Mouse (Mus musculus) leukemia stem cell, adult 10-12 weeks (primary cell): ENCODE data around the gene 1520401A03Rik. TPM values are rescaled to one million over a fixed set of nuclear protein-coding genes. Genes with fewer than 3 reads are reported as not detected.

Experiments
- polyA plus RNA-seq: library from polyadenylated mRNA; stranded (reverse); fragments of >175 nt; gene quantifications from 2 replicates; pipeline ENCODE4 v1.2.3, GENCODE M21; 2012; ENCODE audit warnings: low replicate concordance

1520401A03Rik gene
- not detected in 2 replicates for polyA plus RNA-seq

DNA sequence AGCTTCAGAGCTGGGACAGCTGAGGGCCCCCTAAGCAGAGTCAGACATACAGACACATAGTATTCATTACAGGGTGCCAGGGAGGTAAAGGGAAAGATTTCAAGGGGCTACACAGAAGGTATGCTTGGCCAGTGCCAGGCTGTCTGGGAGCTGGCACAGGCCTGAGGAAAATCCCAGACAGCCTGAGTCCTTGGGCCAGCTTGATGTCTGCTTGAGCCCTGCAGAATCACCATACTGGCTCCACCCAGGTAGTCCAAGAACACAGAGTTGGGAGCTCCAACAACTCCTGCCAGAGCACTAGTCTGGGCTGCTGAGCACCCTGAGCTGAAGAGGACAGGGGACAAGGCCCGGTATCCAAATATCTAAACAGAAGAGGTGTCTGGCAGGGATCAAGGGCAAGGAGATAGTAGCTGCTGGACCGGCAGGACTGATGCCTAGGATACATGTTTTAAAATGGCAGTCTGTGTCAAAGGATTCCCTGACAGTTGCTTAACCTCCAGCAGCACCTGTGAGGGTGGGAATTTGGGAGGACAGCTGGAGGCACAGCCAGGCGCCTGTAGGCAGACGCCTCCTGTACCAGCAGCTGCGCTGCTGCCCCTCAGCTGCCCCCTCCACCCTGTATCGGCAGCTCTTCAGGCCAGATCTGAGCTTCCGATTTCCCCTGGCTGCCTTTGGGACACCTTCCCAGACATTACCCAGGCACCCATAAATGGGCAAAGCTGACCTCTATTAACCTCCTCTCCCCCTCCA, at the start of gene 1520401A03Rik:
Gene 1520401A03Rik (minus strand): TSS at position 408 of the 750 bp plus-strand sequence.

DNA sequence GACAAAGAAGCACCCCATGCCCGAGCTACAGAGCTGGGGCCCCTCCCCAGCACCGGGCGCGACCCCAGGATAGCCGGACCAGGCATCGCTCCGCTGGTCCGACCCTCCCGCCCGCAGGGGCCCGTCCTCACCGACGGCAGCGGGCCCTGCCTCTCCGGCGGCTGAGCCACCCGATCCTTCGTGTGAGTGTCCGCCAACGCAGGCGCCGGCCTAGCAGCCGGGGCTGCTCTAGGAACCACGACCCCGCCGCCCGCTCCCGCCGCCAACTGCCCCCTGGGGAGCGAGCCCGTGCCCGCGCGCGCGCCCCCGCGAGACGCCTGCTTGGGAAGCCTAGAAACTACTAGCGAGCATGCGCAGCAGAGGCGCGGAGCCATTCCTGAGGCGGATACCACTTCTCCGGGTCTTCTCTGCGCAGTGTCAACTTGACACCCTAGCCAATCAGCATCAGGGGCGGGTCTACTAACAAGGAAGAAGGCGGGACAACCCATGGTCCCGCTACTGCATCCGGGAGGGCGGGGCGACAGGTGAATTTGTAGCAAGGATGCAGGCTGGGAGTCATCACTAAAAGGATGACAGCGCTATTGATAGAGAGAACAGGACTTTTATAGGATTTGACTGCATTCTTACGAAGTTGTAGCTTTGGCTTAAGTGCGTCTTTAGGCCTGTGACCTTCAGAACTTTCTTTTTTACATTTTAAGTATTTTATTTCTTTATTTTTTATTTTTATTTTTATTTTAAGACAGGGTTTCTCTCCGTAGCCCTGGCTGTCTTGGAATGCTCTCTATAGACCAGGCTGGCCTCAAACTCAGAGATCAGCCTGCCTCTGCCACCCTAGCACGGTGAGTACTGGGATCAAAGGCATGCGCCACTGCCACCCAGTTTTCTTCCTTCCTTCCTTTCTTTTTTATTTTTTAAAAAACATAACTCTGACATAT, 49.0 kb upstream of the 1520401A03Rik start, which contains the start of gene Flywch1:
Gene Flywch1 (minus strand): TSS at position 319 of the 935 bp plus-strand sequence.

DNA sequence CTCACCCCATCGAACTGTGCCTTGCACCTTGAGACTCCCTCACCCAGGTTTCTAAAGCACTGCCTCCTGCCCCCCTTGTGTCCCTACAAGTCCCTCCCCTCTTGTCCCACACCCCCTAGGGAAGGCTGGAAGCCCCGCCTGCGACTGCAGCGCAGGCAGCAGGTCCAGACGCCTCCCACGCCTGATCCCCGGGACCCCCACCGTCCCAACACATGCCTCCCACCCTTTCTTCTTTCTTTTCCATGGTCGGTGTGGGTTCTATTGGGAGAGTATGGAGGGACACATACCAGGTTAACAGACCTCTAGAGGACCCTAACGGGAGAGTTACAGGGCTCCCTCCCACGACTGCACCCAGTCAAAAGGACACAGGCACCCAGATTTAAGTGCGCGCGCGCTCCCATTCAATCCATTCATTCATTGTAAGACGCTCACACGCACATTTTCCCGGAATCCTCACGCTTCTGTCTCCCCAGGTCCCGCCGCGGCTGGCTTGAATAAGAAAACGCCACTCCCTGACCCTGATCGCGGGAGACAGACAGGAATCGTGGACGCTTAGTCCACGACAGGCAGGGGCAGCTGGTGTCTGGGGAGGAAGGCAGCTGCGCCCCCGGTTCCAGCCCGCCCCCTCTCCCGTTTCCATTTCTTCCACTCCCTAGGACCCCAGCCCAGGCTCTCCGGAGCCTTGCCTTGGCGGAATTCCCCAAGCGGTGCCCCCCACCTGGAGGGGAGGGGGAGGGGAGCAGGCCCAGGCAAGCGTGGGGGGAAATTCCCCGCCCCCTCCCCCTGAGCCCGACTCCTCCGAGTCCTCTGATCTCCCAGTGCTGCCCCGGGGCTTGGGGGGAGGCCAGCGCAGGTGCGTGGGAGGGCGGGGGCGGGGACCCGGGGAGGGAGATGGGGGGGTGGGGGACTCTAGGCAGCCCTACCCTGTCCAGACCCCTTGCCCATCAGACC, 23.0 kb upstream of the 1520401A03Rik start, which contains the start of gene Kremen2:
Gene Kremen2 (minus strand): TSS at position 533 of the 951 bp plus-strand sequence.

DNA sequence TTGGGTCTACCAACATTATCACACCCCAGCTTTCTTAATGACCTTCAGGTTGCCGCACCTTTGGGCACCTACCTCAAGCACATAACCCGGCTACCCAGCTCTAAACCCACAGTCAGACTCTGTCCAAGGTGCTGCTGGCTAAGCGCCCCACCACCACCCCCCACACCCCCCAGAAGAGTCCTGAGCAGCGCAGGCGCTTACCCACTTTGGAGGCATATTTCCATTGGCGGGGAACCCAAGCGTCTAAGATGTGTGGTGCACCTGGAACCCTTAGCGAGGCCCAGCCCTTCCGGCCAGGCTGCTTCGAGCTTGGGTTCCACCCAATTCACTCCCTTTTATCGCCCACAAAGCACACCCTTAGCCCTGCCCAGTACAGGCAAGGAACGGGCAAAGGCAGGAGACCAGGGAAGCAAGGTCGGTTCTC, 18.0 kb upstream of the 1520401A03Rik start, which contains the start of gene Paqr4:
Gene Paqr4 (minus strand): TSS at position 270 of the 424 bp plus-strand sequence.

DNA sequence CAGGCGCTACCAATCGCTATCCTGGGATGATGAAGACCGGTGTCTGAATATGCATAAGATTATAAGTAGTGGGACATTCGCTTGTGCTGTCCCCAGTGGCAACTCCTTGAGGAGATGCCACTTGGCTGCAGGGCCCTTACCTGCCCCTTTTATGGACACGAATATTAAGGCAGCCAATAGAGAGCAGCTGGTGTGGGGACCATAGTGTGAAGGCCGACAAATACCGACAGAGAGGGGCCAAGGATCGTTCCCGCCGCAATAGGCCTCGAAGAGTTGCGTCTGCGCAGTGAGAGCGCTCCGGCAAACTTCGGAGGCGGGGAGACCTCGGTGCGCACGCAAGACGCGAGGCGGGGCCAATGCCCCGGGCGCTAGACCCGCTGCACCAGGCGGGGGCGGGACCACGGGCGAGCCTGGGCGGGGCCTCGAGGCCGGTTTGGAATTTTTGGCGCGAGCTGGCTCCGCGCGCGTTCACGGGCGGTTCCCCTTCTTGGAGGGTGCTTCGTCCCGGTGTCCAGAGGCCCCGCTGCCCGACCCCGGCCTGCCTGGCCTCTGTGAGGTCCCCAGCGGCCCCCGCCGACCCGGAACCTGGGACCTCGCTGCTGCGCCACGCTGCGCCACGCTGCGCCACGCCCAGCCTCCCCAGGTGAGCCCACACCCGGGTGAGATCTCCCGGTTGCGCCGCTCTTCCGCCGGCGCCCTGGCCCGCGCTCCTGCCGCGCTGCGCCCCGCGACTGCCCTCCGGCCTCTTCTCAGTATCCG, 3.6 kb upstream of the 1520401A03Rik start, which contains the start of gene Pkmyt1:
Gene Pkmyt1 (plus strand): TSS at position 338 of the 759 bp plus-strand sequence.

DNA sequence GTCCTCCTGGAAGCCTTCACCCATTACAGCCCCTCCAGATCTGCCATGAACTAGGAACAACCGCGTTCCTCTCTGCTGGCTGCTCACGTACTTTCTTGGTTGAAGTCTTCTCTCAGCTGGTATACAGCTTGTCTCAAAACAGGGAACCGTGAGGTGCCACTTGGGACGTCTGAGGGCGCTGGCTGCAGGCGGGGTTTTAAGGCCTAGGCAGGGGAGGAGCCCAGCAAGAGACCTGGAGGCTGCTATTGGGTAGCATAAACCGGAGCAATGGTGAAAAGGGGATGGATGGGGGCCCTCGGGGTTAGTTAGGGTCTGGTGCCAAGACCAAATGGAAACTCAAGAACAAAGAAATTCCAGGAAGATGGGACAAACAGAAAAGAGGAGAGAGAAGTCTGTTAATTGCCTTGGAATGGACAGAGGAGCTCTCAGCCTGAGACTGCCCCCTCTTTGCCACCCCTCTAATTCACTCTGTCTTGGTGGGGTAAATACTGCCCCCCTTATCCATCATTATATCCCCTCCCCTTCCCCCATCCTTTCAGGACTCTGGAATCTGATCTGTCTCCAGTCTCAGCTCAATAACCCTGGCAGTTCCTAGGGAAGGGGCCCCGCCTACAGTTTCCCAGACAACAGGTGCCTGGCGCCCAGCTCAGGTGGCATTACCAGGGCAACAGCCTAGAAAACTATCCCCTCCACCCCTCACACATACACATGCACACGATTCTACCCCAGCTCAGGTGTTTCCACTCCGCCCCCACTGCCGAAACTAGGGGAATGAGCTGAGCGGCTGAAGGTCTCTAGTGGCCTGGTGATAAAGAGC, 38.5 kb downstream of the 1520401A03Rik start, which contains the start of gene Cldn9:
Gene Cldn9 (minus strand): TSS at position 171 of the 817 bp plus-strand sequence.

DNA sequence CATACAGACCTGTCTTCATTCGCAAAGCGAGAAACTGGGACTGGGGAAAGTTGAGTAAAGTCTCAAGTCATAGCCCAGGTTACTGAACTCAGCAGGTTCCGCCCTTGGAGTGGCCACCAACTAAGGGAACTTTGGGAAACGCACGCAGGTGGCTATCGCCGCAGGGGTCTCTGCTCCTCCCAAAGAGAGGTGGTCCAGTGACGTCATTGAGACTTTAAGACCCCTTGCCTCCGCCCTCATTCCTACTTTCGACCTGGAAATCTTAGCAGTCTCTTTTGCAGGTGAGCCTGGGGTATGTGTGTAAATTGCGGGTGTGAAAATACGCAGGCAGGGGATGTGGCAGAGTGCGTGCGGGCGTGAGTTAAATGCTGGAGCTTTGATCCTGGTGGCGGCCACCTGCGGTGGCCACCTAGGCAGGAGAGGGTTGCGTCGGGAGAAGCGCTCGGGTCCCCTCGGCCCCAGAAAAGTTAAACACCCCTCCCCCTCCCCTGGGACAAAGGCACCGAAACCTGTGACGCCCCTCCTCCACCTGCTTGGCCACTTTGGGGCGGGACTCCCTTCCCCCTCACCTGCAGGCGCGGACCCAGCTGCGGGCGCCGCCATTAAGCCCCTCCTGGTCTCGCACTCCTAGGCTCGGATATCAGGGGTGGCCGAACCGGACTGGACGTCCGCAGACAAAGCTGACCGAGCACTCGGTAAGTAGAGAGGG, 43.3 kb downstream of the 1520401A03Rik start, which contains the start of gene Cldn6:
Gene Cldn6 (plus strand): TSS at position 123 of the 709 bp plus-strand sequence.

DNA sequence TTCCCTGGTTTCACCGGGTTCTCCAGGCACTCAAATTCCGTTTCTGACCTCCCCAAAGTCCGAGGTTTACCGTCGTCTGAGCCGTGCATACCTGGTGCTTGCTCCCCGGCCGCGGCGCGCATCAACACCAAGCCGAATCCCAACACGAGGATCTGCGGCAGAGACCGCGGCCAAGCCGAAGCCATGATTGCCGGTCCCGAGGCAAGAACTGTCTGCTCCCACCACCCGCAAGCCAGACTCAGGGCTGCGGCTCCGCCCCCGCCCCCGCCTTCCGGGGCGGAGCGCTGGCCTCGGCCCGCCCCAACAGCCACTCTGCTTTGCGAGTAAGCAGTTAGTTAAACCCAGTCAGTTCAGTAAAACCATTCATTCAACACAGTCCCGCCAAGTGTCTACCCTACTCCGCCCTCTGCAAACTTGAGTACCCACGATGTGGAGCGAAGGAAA, 45.3 kb downstream of the 1520401A03Rik start, which contains the start of gene Tnfrsf12a:
Gene Tnfrsf12a (minus strand): TSS at position 233 of the 444 bp plus-strand sequence.

DNA sequence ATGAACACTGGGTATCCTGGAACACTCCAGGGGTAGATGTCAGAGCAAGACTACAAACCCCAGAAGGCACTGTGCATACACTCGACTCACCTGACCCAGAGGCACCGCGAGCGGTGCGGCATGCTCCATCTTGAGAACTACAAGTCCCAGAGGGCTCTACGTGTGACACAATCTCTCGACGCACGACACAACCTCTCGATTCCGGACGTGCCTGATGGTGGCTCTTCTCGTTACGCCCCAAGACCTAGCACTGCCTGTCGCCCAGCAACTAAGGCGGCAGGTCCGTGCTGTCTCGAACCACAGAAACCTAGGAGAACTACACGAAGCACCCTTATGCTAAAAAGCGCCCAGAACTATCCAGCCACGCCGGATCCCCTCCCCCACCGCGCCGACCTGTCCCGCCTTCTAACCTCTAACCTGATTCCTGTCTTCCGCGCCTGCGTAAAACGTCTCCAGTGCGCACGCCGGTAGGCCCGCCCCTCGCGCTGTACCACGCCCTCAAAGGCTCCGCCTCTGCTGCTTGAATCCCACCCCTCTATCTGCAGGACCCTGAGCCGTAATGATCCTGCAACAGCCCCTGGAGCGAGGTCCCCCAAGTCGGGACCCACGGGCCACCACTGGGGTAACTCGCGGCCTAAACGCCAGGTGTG, 49.0 kb downstream of the 1520401A03Rik start, which contains the start of the genes Hcfc1r1 and Thoc6:
Gene Hcfc1r1 (plus strand): TSS at position 173 of the 650 bp plus-strand sequence.
Gene Thoc6 (minus strand): TSS at position 459 of the 650 bp plus-strand sequence.

DNA sequence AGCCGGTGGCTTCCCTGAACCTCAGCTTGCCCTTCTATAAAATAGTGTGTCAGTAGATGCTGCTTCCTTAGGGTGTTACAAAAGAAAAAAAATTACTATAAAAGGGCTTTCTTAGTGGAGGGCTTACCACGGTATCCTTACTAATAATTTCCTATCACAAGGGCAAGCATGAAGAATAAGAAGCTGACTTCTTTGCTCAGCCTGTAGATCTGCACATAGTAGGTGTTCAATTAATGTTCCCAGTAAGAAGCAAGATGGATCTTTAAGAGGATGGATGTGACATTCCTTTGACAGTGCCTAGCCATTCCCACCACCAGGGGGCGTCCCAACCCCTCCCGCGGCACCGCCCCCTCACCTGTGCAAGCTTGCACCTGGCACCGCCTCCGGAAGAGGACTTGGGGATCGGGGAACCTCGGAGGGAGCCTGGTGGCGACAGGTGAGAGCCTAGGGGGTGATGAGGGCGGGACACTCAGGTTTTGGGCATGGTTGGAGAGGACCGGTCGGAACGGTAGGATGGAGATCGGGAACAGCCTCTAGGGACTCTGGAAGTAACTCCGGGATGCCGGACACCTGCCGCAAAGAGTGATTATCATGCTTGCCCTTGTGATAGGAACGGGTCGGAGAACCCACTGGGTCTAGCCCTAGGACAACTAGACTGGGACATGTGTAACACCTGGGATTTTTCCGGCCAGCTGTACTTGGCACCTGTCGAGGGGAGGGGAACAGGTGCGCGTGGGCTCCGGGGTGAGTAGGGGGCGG, 62.3 kb downstream of the 1520401A03Rik start, which contains the start of gene Bicdl2:
Gene Bicdl2 (plus strand): TSS at position 390 of the 759 bp plus-strand sequence.

Other genes starting within 250 kb of the 1520401A03Rik start
- not detected in 2 replicates for gene Vmn2r117, start 243.1 kb downstream of the 1520401A03Rik start, polyA plus RNA-seq
- gene Zfp213, start 158.5 kb downstream of the 1520401A03Rik start, polyA plus RNA-seq, result 9.6 and 13.1 TPM in 2 replicates
- 0.40 and 0.80 TPM in 2 replicates for gene Zfp13, start 123.3 kb downstream of the 1520401A03Rik start, polyA plus RNA-seq
- gene Zscan10, start 121.9 kb downstream of the 1520401A03Rik start, polyA plus RNA-seq, result not detected in 2 replicates
- gene Mmp25, start 77.5 kb downstream of the 1520401A03Rik start, polyA plus RNA-seq, result 2.3 and 2.6 TPM in 2 replicates
- 0.36 TPM in 1 of 2 replicates, not detected in the other for gene Bicdl2, start 62.3 kb downstream of the 1520401A03Rik start, polyA plus RNA-seq
- gene Hcfc1r1, start 49.2 kb downstream of the 1520401A03Rik start, polyA plus RNA-seq, result 127 and 166 TPM in 2 replicates
- 71.1 and 149 TPM in 2 replicates for gene Thoc6, start 48.9 kb downstream of the 1520401A03Rik start, polyA plus RNA-seq
- gene Tnfrsf12a, start 45.3 kb downstream of the 1520401A03Rik start, polyA plus RNA-seq, result 12.6 and 14.4 TPM in 2 replicates
- gene Cldn6, start 43.5 kb downstream of the 1520401A03Rik start, polyA plus RNA-seq, result not detected in 2 replicates
- not detected in 2 replicates for gene Cldn9, start 38.8 kb downstream of the 1520401A03Rik start, polyA plus RNA-seq
- 246 and 386 TPM in 2 replicates for gene Pkmyt1, start 3.6 kb upstream of the 1520401A03Rik start, polyA plus RNA-seq
- 2.9 and 33.2 TPM in 2 replicates for gene Paqr4, start 18.1 kb upstream of the 1520401A03Rik start, polyA plus RNA-seq
- gene Kremen2, start 23.1 kb upstream of the 1520401A03Rik start, polyA plus RNA-seq, result 0.21 and 0.26 TPM in 2 replicates
- 22.5 and 23.8 TPM in 2 replicates for gene Flywch1, start 48.8 kb upstream of the 1520401A03Rik start, polyA plus RNA-seq
- gene Flywch2, start 63.3 kb upstream of the 1520401A03Rik start, polyA plus RNA-seq, result 1.0 and 4.2 TPM in 2 replicates
- gene Srrm2, start 67.7 kb upstream of the 1520401A03Rik start, polyA plus RNA-seq, result 176 and 518 TPM in 2 replicates
- 44.9 and 471 TPM in 2 replicates for gene Elob, start 106.4 kb upstream of the 1520401A03Rik start, polyA plus RNA-seq
- gene Prss33, start 113.3 kb upstream of the 1520401A03Rik start, polyA plus RNA-seq, result 0.80 TPM in 1 of 2 replicates, not detected in the other
- gene Prss32, start 121.1 kb upstream of the 1520401A03Rik start, polyA plus RNA-seq, result not detected in 2 replicates
- 1.9 and 2.1 TPM in 2 replicates for gene Prss41, start 121.4 kb upstream of the 1520401A03Rik start, polyA plus RNA-seq
- gene Prss21, start 145.3 kb upstream of the 1520401A03Rik start, polyA plus RNA-seq, result 0.11 TPM in 1 of 2 replicates, not detected in the other
- gene Dcpp1, start 158.1 kb upstream of the 1520401A03Rik start, polyA plus RNA-seq, result not detected in 2 replicates
- not detected in 2 replicates for gene Dcpp2, start 158.1 kb upstream of the 1520401A03Rik start, polyA plus RNA-seq
- gene Dcpp3, start 194.7 kb upstream of the 1520401A03Rik start, polyA plus RNA-seq, result not detected in 2 replicates
- not detected in 2 replicates for gene Sbp, start 218.9 kb upstream of the 1520401A03Rik start, polyA plus RNA-seq
- gene Sbpl, start 232.5 kb upstream of the 1520401A03Rik start, polyA plus RNA-seq, result not detected in 2 replicates